9 mouse cellular contexts compared by ENCODE assay signal in genomic region chr16:4604293-4604837, GRCm38 (mm10). TPM values are rescaled to one million over a fixed set of nuclear protein-coding genes. Genes with fewer than 3 reads are reported as not detected.
DNase-seq lines count a peak whose midpoint lies in the region; ATAC-seq and TF ChIP-seq lines count a peak whose summit lies in the region.
"Had no signal": no experiment of that assay in that cellular context is flagged by ENCODE, and none has a peak within 500 bp of the region (broad histone marks: within the 10 kb centered on the region; RNA-seq: fewer than 3 reads in every experiment).

No protein-coding gene starts in this region.

- H3K4me3 ChIP-seq in lung, embryonic 15.5 days: no peak overlapping the region
- no peak overlapping the region for H3K4me3 ChIP-seq in stomach, postnatal 0 days (ENCODE audit: low read depth, low read length)

- H3K27me3 ChIP-seq in lung, embryonic 15.5 days: no peaks in the 10 kb centered on the region
- H3K27me3 ChIP-seq in stomach, postnatal 0 days (ENCODE audit: control insufficient read depth, insufficient read depth, low read length): no peaks in the 10 kb centered on the region

- H3K9me3 ChIP-seq in lung, embryonic 15.5 days: no peaks in the 10 kb centered on the region
- H3K9me3 ChIP-seq in stomach, postnatal 0 days (ENCODE audit: control insufficient read depth, low read length): no peaks in the 10 kb centered on the region

- ATAC-seq in lung, embryonic 15.5 days (ENCODE audit: borderline replicate concordance, extremely low read depth, low FRiP score, low TSS enrichment): no peak
- ATAC-seq in stomach, postnatal 0 days (ENCODE audit: low FRiP score, low TSS enrichment): no peak
- ATAC-seq: forebrain, postnatal 0 days had no signal

- H3K9ac ChIP-seq in lung, embryonic 15.5 days: no peak overlapping the region
- H3K9ac ChIP-seq in stomach, postnatal 0 days (ENCODE audit: low read length): 0 out of 2 replicates have a peak overlapping the region, but pooled peaks have one; percentile 13
- H3K9ac ChIP-seq: forebrain, postnatal 0 days had no signal

- 0 out of 2 replicates have a peak, but pooled peaks cover 4% of the 10 kb centered on the region for H3K36me3 ChIP-seq in lung, embryonic 15.5 days
- no peaks in the 10 kb centered on the region; the same call in 1 of the 2 replicates for H3K36me3 ChIP-seq in stomach, postnatal 0 days (ENCODE audit: control insufficient read depth, insufficient read depth, low read length)

- 46% methylated on average over 11 of the region's 11 CpGs for WGBS in lung, embryonic 15.5 days
- 43% methylated on average over 11 of the region's 11 CpGs for WGBS in stomach, postnatal 0 days

- H3K4me1 ChIP-seq in lung, embryonic 15.5 days: peaks cover 81% of the 10 kb centered on the region
- peaks cover 19% of the 10 kb centered on the region for H3K4me1 ChIP-seq in stomach, postnatal 0 days (replicated peaks; ENCODE audit: control insufficient read depth, insufficient read depth)

- peak; percentile 93 for DNase-seq in heart, adult 11 months
- no peak for DNase-seq in heart, postnatal 14 days
- DNase-seq in lung, postnatal 25 days (ENCODE audit: low spot score): no peak
- peak; percentile 70 to 76 for DNase-seq in kidney, postnatal 36 days
- DNase-seq in stomach, postnatal 0 days (ENCODE audit: low spot score): no peak
- no peak for DNase-seq in cerebellum, postnatal 10 days
- DNase-seq in adrenal gland, postnatal 10 days: no peak
- DNase-seq: forebrain, postnatal 0 days had no signal

- no peak for TF ChIP-seq CTCF in stomach, postnatal 0 days (IDR thresholded peaks at IDR 0.05; ENCODE audit: low read depth)

- peak overlapping the region; percentile 84 for H3K27ac ChIP-seq in lung, embryonic 15.5 days
- no peak overlapping the region for H3K27ac ChIP-seq in stomach, postnatal 0 days (replicated peaks)

- intact Hi-C loops in heart, postnatal 14 days (cut with DNase I): loop anchor here (10.0 kb wide), 1 partner anchor 300 kb away; no protein-coding TSS in a partner anchor

- no peak for TF ChIP-seq EP300 in stomach, postnatal 0 days (optimal IDR thresholded peaks at IDR 0.05)

- H3K4me2 ChIP-seq in lung, embryonic 15.5 days: no peak overlapping the region
- H3K4me2 ChIP-seq in stomach, postnatal 0 days (replicated peaks; ENCODE audit: low read depth): no peak overlapping the region

RNA-seq across cellular contexts. Expression of gene Glis2, which starts 9.9 kb away (rescaled TPM):
- 10 to 100 TPM; 20.8 to 23.0 TPM for total RNA-seq in heart, postnatal 14 days (2021)
- polyA plus RNA-seq in lung, embryonic 15.5 days (2015; fragmentation: Nextera tagmentation; extraction: Ambion mirVana): 18.5 and 24.0 TPM in 2 replicates
- 11.6 and 11.7 TPM in 2 replicates for polyA plus RNA-seq in stomach, postnatal 0 days (2015; fragmentation: Nextera tagmentation; extraction: Ambion mirVana)
- total RNA-seq in adrenal gland, postnatal 10 days (2021): 10 to 100 TPM; 22.9 to 34.3 TPM

RNA-seq across cellular contexts. Expression of gene Pam16, which starts 20.4 kb away (rescaled TPM):
- 100 to 1,000 TPM; 119 to 137 TPM for total RNA-seq in heart, postnatal 14 days (2021)
- polyA plus RNA-seq in lung, embryonic 15.5 days (2015; fragmentation: Nextera tagmentation; extraction: Ambion mirVana): 93.8 and 94.6 TPM in 2 replicates
- 65.4 and 71.9 TPM in 2 replicates for polyA plus RNA-seq in stomach, postnatal 0 days (2015; fragmentation: Nextera tagmentation; extraction: Ambion mirVana)
- total RNA-seq in adrenal gland, postnatal 10 days (2021): 100 to 1,000 TPM; 115 to 116 TPM

RNA-seq across cellular contexts. Expression of gene Vasn, which starts 35.4 kb away (rescaled TPM):
- total RNA-seq in heart, postnatal 14 days (2021): 10 to 100 TPM; 12.1 to 14.7 TPM
- polyA plus RNA-seq in lung, embryonic 15.5 days (2015; fragmentation: Nextera tagmentation; extraction: Ambion mirVana): 25.1 and 25.9 TPM in 2 replicates
- 8.8 and 9.6 TPM in 2 replicates for polyA plus RNA-seq in stomach, postnatal 0 days (2015; fragmentation: Nextera tagmentation; extraction: Ambion mirVana)
- total RNA-seq in adrenal gland, postnatal 10 days (2021): 10 to 100 TPM; 10.0 to 14.7 TPM

RNA-seq across cellular contexts. Expression of gene Dnaja3, which starts 35.4 kb away (rescaled TPM):
- total RNA-seq in heart, postnatal 14 days (2021): 100 to 1,000 TPM; 121 to 123 TPM
- polyA plus RNA-seq in lung, embryonic 15.5 days (2015; fragmentation: Nextera tagmentation; extraction: Ambion mirVana): 66.0 and 66.5 TPM in 2 replicates
- 47.0 and 49.2 TPM in 2 replicates for polyA plus RNA-seq in stomach, postnatal 0 days (2015; fragmentation: Nextera tagmentation; extraction: Ambion mirVana)
- total RNA-seq in adrenal gland, postnatal 10 days (2021): 100 to 1,000 TPM; 161 to 167 TPM

RNA-seq across cellular contexts. Expression of gene Tfap4, which starts 44.7 kb away (rescaled TPM):
- 1 to 10 TPM; 3.0 to 3.1 TPM for total RNA-seq in heart, postnatal 14 days (2021)
- 18.4 and 19.6 TPM in 2 replicates for polyA plus RNA-seq in lung, embryonic 15.5 days (2015; fragmentation: Nextera tagmentation; extraction: Ambion mirVana)
- polyA plus RNA-seq in stomach, postnatal 0 days (2015; fragmentation: Nextera tagmentation; extraction: Ambion mirVana): 8.9 and 10.6 TPM in 2 replicates
- total RNA-seq in adrenal gland, postnatal 10 days (2021): 10 to 100 TPM in 1 of 2 experiments, 1 to 10 TPM in 1; 6.5 to 12.3 TPM

Comparison
In these comparisons a context has a peak if more than half of its experiments do, and no peak if none do; other contexts are left out.
1. DNase-seq: peak in heart, adult 11 months (single experiment) and kidney, postnatal 36 days (2 of 2); none in heart, postnatal 14 days (0 of 2), lung, postnatal 25 days (single experiment), stomach, postnatal 0 days (single experiment), cerebellum, postnatal 10 days (0 of 2) and adrenal gland, postnatal 10 days (single experiment).